Mouse (Mus musculus) embryonic facial prominence, embryonic 10.5 days (tissue): Measurements from ENCODE around the gene Rsrp1. TPM values are rescaled to one million over a fixed set of nuclear protein-coding genes. Genes with fewer than 3 reads are reported as not detected.

Experiments
- DNase-seq: peaks from one replicate; pipeline ENCODE4 v3.0.0-alpha.2; 2017; ENCODE audit warnings: low spot score
- H3K27ac ChIP-seq: fragments of 300-500 bp; sonication (generic); replicated peaks from 2 replicates; pipeline ENCODE4 v1.5.1; 2016; ENCODE audit warnings: mild to moderate bottlenecking
- H3K27me3 ChIP-seq: fragments of 300-500 bp; sonication (generic); replicated peaks from 2 replicates; pipeline ENCODE4 v1.6.1; 2016; ENCODE audit warnings: low read depth, mild to moderate bottlenecking; ENCODE audit not compliant: poor library complexity, severe bottlenecking
- H3K36me3 ChIP-seq: fragments of 300-500 bp; sonication (generic); replicated peaks from 2 replicates; pipeline ENCODE4 v1.6.1; 2016; ENCODE audit warnings: mild to moderate bottlenecking, moderate library complexity
- H3K4me1 ChIP-seq: fragments of 300-500 bp; sonication (generic); 2 replicates; pipeline ENCODE4 v1.6.1; 2016
- H3K4me3 ChIP-seq: fragments of 300-500 bp; sonication (generic); 2 replicates; pipeline ENCODE4 v1.5.1; 2016; ENCODE audit warnings: mild to moderate bottlenecking, moderate library complexity
- H3K9me3 ChIP-seq: fragments of 300-500 bp; sonication (generic); 2 replicates; pipeline ENCODE4 v1.6.1; 2016; ENCODE audit warnings: mild to moderate bottlenecking
- WGBS: fragments of 180-500 bp; shearing (Covaris S2); methylation state at CpG from one replicate; pipeline ENCODE4 v1.1.7; 2016; 5-methylcytosine and 5-hydroxymethylcytosine counted together
- polyA plus RNA-seq: library from polyadenylated mRNA; unstranded; fragments of >200 nt; fragmentation: Nextera tagmentation; extraction: Ambion mirVana; gene quantifications from 2 replicates; pipeline ENCODE4 v1.2.1, GENCODE M21; 2016

Rsrp1 gene
- polyA plus RNA-seq, 1 experiment from 2014 or later = 353 TPM

DNA sequence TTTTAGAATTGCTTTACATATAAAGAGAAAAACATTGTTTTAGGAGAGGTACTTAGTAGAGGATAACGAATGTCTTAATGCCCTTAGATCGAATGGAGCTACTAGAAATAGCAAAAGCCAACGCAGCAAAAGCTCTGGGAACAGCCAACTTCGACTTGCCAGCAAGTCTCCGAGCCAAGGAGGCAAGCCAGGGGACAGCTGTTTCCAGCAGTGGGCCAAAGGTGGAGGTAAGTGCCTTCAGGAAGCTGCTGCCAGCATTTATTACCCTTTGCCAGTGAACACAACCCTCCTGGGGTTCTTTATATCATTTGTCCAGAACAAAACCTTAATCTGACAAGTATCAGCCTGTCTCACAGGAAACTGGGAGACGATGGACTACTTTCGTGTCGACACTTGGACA lies 1.8 kb downstream of the Rsrp1 start:
- H3K27ac ChIP-seq = no peak overlapping the region
- peak overlapping the region; percentile 84 for H3K4me3 ChIP-seq
- 87% methylated on average over 8 of the region's 8 CpGs for WGBS
- peaks cover 30% of the 10 kb centered on the region for H3K4me1 ChIP-seq
- no peak for DNase-seq
- H3K9me3 ChIP-seq = no peaks in the 10 kb centered on the region
- H3K27me3 ChIP-seq = no peaks in the 10 kb centered on the region
- H3K36me3 ChIP-seq = peaks cover 48% of the 10 kb centered on the region

DNA sequence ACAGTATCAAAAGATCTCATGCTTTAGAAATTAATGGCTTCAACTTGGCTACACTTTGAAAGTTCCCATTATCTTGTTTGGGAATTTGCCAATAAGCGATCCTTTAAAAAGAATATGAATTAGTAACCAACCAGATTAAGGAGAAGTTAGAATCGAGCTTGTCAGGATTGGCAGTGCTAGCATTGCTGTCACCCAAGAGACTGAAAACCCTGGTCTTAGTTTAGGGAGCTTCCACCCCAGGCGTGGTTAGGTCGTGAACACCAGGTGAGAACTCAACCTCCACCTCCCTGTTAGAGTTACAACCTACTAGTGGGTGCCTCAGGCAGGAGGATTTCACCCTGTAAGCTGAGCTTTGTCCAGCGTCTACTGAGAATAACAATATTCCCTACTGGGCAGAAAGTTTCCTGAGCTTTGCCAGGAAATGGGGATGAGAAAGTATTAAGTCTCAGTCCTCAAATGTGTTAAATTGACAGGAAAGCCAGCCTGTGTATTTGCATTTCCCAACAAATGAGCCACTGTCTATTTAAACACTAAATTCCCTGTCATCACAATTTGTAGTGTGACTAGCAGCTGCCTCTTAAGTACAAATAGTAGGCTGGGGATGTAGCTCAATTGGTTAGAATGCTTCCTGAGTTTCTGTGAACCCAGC lies 4.5 kb downstream of the Rsrp1 start:
- H3K27ac ChIP-seq = no peak overlapping the region

GRCm38 (mm10) chr4:134928464-134928836 lies 5.1 kb downstream of the Rsrp1 start:
- no peak overlapping the region for H3K4me3 ChIP-seq
- H3K27ac ChIP-seq = no peak overlapping the region
- 81% methylated on average over 1 of the region's 1 CpGs for WGBS
- no peak for DNase-seq
- no peaks in the 10 kb centered on the region for H3K9me3 ChIP-seq
- peaks cover 63% of the 10 kb centered on the region for H3K36me3 ChIP-seq
- no peaks in the 10 kb centered on the region for H3K27me3 ChIP-seq
- H3K4me1 ChIP-seq = peaks cover 36% of the 10 kb centered on the region

More for the DNA sequence above, 4.5 kb downstream of the Rsrp1 start:
- Histone ChIP-seq H3K4me3 (no peak overlapping the region), H3K9me3 (no peaks in the 10 kb centered on the region), H3K27me3 (no peaks in the 10 kb centered on the region), H3K36me3 (peaks cover 58% of the 10 kb centered on the region), H3K4me1 (peaks cover 36% of the 10 kb centered on the region)
- DNase-seq = no peak
- WGBS = 75% methylated on average over 5 of the region's 5 CpGs

GRCm38 (mm10) chr4:134929536-134929935 lies 6.1 kb downstream of the Rsrp1 start:
- H3K4me1 ChIP-seq = peaks cover 35% of the 10 kb centered on the region
- H3K9me3 ChIP-seq = no peaks in the 10 kb centered on the region
- no peak overlapping the region for H3K27ac ChIP-seq
- H3K4me3 ChIP-seq = no peak overlapping the region
- no peak for DNase-seq
- WGBS = 87% methylated on average over 4 of the region's 4 CpGs
- H3K36me3 ChIP-seq = peaks cover 69% of the 10 kb centered on the region
- H3K27me3 ChIP-seq = no peaks in the 10 kb centered on the region

GRCm38 (mm10) chr4:134930190-134930589 lies 6.8 kb downstream of the Rsrp1 start:
- peaks cover 29% of the 10 kb centered on the region for H3K4me1 ChIP-seq
- DNase-seq = no peak
- no peaks in the 10 kb centered on the region for H3K27me3 ChIP-seq
- H3K9me3 ChIP-seq = no peaks in the 10 kb centered on the region
- WGBS = 27% methylated on average over 9 of the region's 9 CpGs
- H3K36me3 ChIP-seq = peaks cover 69% of the 10 kb centered on the region
- peak overlapping the region; percentile 98 for H3K4me3 ChIP-seq
- no peak overlapping the region for H3K27ac ChIP-seq

DNA sequence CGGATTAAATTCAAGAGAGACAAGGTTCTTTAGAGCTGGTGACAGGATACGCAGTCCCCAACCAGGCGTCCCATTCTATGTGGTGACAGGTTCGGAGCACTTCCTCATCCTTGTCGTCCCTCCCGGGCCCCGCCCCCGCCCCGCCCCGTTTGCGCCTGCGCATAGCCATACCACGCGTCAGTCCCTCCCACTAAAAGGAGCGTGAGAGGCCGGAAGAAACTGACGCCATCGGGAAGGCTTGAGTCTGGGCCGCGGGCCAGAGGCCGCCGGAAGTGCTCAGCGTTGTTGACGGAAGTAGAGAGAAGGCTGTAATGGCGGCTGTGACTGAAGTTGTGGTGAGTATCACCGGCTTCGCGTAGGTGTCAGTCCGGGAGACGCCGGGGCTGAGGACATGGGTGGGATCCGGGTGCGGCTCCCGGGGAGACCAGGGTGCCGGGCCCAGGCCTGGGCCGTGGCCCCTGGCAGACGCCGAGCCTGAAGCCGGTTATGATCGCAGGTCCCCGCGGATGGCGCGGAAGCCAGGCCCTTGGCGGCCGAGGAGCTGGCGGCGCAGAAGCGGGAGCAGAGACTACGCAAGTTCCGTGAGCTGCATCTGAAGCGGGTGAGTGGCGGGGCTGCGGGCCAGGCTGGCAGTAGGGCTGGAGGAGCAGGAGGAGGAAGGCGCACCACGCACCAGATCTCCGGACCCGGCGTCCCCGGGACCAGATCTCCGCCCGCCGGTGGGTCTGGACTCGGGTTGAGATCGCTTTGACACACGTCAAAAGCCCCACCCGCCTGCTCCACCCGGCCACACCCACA lies 7.5 kb downstream of the Rsrp1 start, which contains the start of gene Syf2:
Syf2 (plus strand) TSS at position 215 of the 798 bp plus-strand sequence.
- Histone ChIP-seq H3K4me1 (peaks cover 22% of the 10 kb centered on the region), H3K27ac (peak within 1 kb of the TSS; percentile 82), H3K4me3 (peak within 1 kb of the TSS; percentile 98), H3K36me3 (peaks cover 69% of the 10 kb centered on the region), H3K9me3 (no peaks in the 10 kb centered on the region), H3K27me3 (no peaks in the 10 kb centered on the region)
- peak; percentile 99 for DNase-seq
- WGBS = under 1% methylated on average over 68 of the region's 68 CpGs

DNA sequence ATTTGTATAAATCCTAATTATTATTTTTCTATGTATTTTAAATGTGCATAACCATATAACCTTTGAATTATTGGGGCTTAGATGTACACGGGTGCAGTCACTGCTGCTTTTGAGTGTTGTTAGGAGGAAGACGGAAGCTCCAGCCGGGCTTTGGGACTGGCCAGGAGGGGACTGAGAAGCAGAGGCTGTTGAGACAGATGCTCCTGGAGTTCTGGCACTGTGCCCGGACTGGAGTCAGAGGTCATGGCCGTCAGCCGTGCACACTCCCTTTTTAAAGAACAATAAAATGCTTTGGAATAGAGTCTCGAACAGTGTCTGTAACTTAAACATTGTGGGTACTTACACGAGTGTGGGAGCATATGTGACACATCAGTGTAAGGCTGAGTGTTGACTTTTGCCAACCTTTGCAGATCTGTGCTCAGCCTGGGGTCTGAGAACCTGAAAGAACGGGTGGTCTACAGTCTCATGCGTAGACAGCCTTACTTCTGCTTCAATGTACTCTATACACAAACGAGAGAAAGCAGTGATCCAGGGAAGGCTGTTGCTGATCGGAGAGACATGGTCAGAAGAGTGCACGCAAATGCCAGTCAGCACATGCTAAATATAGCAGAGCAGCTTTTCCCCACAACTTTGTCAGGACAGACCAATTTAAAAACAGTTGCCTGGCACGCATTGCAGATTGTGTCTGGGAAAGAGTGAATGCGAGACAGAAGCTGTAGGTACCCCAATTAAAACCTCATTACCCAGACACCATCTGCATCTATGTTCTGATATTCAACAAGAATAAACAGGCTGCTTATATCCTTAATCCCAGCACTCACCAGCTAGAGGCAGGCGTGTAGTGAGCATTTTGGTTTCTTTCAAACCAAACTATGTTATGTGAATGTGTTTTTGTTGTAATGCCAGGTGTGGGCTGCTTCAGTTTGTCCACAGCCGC lies 14.1 kb downstream of the Rsrp1 start:
- Histone ChIP-seq H3K9me3 (no peaks in the 10 kb centered on the region), H3K4me3 (no peak overlapping the region), H3K4me1 (peaks cover 6% of the 10 kb centered on the region; the same call in 1 of the 2 replicates), H3K36me3 (peaks cover 55% of the 10 kb centered on the region), H3K27me3 (peaks cover 12% of the 10 kb centered on the region), H3K27ac (no peak overlapping the region)
- WGBS = 80% methylated on average over 17 of the region's 17 CpGs
- no peak for DNase-seq

DNA sequence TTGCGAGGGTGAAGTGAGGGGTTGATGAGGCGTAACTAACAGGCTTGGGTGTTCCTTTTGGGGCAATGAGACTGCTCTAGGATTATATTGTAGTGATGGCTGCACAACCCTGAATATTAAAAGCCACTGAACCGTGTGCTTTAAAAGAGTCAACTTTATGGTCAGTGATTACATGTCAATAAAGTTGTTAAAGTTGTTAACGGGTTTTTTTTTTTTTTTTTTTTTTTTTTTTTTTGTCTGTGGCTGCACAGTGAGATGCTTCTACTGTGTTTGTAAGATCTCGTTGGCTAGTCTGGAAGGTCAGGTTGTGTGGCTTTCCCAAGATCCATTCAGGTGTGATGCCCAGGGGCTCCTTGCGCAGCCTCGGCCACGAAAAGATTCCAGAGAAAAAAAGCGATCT lies 16.5 kb downstream of the Rsrp1 start:
- Histone ChIP-seq H3K4me1 (peaks cover 6% of the 10 kb centered on the region; the same call in 1 of the 2 replicates), H3K27me3 (peaks cover 32% of the 10 kb centered on the region), H3K4me3 (peak overlapping the region; percentile 25; the same call in 1 of the 2 replicates), H3K36me3 (peaks cover 31% of the 10 kb centered on the region), H3K27ac (no peak overlapping the region), H3K9me3 (no peaks in the 10 kb centered on the region)
- WGBS = 66% methylated on average over 9 of the region's 9 CpGs
- no peak for DNase-seq

DNA sequence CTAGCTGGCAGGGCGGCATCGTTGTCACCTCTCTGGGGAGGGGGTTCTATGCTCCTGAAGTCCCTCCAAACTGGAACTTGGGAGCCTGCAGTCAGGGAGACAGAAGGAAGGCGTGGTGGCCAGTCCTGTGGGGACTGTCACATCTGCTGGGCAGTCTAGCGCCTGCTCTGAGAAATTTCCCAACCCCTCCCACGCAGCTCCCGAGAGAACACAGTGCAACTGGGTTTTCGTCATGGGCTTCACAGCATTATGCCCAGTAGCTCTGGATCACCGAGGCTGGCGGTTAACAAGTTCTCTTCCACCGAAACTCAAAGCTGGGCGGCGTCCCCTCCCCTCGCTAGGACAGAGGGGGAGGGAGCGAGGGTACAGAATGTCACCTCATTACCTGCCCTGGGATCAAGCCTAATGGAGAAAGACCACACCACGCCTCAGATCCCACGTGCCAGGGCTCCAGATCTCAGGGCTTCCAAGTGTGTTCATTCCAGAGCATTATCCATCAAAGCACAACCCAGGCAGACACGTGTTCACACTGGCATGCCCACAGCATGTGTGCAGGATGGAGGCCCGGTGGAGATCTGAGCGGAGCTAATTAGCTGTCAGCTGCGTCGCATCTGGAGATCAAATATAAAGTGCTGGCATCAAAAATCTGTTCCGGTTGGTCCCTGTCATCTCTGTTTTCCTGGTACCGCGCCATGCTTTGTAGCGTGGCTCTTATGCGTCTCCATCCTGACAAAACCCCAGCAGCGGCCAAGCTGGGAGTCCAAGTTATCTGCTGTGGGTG lies 20.6 kb downstream of the Rsrp1 start:
- H3K4me1 ChIP-seq = peaks cover 9% of the 10 kb centered on the region
- WGBS = 55% methylated on average over 27 of the region's 27 CpGs
- no peak for DNase-seq

DNA sequence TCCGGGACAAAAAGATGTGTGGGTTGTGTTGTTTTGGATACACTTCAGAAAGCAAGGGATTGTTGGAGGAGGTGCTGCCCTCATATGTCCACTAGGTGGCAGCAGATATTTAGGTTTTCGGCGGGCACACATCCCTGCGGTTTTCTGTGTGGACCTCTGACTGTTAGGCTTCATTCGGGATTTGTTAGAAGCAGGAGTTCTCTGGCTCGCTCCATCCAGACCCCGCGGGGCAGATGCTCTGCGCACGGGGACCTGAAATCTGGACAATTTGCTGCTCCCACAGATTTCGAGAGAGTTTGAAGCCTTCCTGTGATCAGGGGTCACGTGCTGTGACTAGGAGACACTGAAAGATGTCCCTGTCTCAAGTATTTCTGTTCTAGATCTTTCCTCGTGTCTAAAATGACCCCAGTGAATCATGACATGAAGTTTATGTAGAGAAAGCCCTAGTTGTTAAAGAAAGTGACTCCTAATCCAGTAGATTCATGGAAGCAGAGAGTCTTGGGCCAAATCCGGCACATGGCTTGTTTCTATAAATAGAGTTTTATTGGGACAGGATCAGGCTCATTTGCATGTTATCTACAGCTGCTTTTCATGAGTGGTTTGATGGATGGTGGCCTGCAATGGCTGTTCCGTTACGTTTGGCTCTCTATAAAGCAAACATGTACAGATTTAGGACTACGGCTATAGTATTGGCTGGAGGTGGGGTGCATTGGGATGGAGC lies 22.8 kb downstream of the Rsrp1 start:
- H3K27ac ChIP-seq = no peak overlapping the region
- WGBS = 22% methylated on average over 17 of the region's 17 CpGs
- H3K4me3 ChIP-seq = peak overlapping the region; percentile 38; the same call in 1 of the 2 replicates
- peaks cover 12% of the 10 kb centered on the region for H3K4me1 ChIP-seq
- no peaks in the 10 kb centered on the region for H3K9me3 ChIP-seq
- H3K27me3 ChIP-seq = peaks cover 39% of the 10 kb centered on the region
- DNase-seq = peak; percentile 81
- H3K36me3 ChIP-seq = no peaks in the 10 kb centered on the region

More for the DNA sequence above, 20.6 kb downstream of the Rsrp1 start:
- Histone ChIP-seq H3K27me3 (peaks cover 44% of the 10 kb centered on the region), H3K27ac (no peak overlapping the region), H3K4me3 (no peak overlapping the region), H3K9me3 (no peaks in the 10 kb centered on the region), H3K36me3 (no peaks in the 10 kb centered on the region)

DNA sequence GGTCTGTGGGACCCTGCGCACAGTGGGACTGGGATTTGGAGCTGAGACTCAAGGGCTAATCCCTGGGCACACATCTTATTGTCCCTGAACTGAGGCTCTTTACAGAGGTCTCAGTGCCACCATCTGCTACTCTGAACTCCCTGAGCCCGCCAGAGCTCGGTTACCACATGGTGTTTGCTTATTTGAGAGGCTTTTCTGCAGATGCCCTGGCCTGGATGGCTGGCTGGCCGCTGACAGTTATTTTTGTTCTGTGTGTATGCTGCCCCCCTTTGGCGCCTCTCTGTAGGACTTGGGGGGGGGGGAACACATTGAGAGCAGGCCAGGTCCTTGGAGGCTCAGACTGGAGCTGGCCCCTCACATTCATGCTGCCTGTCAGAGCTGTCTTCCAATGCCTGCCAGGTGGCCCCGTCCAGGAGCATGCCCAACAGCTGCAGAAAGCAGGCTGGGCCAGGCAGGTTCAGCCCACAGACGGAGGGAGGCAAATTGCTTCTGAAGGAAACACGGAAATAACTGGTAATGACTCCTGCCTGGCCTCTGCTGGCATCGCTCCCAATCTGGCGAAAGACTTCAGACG lies 27.2 kb downstream of the Rsrp1 start:
- peak; percentile 83 for DNase-seq

More for the DNA sequence above, 27.2 kb downstream of the Rsrp1 start:
- H3K36me3 ChIP-seq = no peaks in the 10 kb centered on the region
- WGBS = 29% methylated on average over 11 of the region's 11 CpGs
- peaks cover 25% of the 10 kb centered on the region for H3K4me1 ChIP-seq
- no peaks in the 10 kb centered on the region for H3K9me3 ChIP-seq
- no peak overlapping the region for H3K4me3 ChIP-seq
- H3K27ac ChIP-seq = peak overlapping the region; percentile 35
- peaks cover 26% of the 10 kb centered on the region for H3K27me3 ChIP-seq
